Mouse (Mus musculus): ENCODE results near the gene Cdh23.

- TF ChIP-seq MAFK (IDR thresholded peaks at IDR 0.05; ENCODE audit: insufficient read depth, low read depth, low read length) (no peak), HCFC1 (IDR thresholded peaks at IDR 0.05; ENCODE audit: borderline replicate concordance, insufficient read depth, low read length) (no peak), ZNF384 (IDR thresholded peaks at IDR 0.05; ENCODE audit: low read depth, low read length) (no peak), CHD2 (IDR thresholded peaks at IDR 0.05; ENCODE audit: low read depth, low read length) (no peak)
Measured at GRCm38 (mm10) chr10:60394936-60395335, 301.4 kb downstream of the Cdh23 start.
